Mouse (Mus musculus): ENCODE data around the gene 9130019O22Rik.
"Not testable (repeated sequence)": the region's sequence is repeated elsewhere in the genome, so short reads cannot be mapped to it uniquely, and the experiment has no call there.

The 9130019O22Rik gene

GRCm38 (mm10) chr7:127375271-127376245 is 11.4 kb downstream of the 9130019O22Rik start, which contains the start of gene Zfp747:
Zfp747 (minus strand) TSS chr7:127376050.
- peak; percentile 88 to 94 for DNase-seq (ENCODE audit: low spot score in 2 of 2)

GRCm38 (mm10) chr7:127371870-127372269 is 15.1 kb downstream of the 9130019O22Rik start:
- not testable (repeated sequence) for DNase-seq (ENCODE audit: low spot score in 2 of 2)

- no peak for DNase-seq (ENCODE audit: low spot score in 2 of 2)
Measured at GRCm38 (mm10) chr7:127371213-127371612, 15.8 kb downstream of the 9130019O22Rik start.

GRCm38 (mm10) chr7:127366249-127366648 is 20.7 kb downstream of the 9130019O22Rik start:
- DNase-seq (ENCODE audit: low spot score in 2 of 2): no peak

GRCm38 (mm10) chr7:127364166-127364565 is 22.8 kb downstream of the 9130019O22Rik start:
- no peak for DNase-seq (ENCODE audit: low spot score in 2 of 2)

GRCm38 (mm10) chr7:127363475-127363921 is 23.5 kb downstream of the 9130019O22Rik start:
- peak in 1 of 2 experiments; percentile 19 for DNase-seq (ENCODE audit: low spot score in 2 of 2)

GRCm38 (mm10) chr7:127362418-127362817 is 24.5 kb downstream of the 9130019O22Rik start:
- DNase-seq (ENCODE audit: low spot score in 2 of 2): not testable (repeated sequence)

- DNase-seq (ENCODE audit: low spot score in 2 of 2): no peak
Measured at GRCm38 (mm10) chr7:127361449-127361848, 25.5 kb downstream of the 9130019O22Rik start.

- DNase-seq (ENCODE audit: low spot score in 2 of 2): no peak
Measured at GRCm38 (mm10) chr7:127360265-127360664, 26.7 kb downstream of the 9130019O22Rik start.

- DNase-seq (ENCODE audit: low spot score in 2 of 2): no peak
Measured at GRCm38 (mm10) chr7:127358472-127358871, 28.5 kb downstream of the 9130019O22Rik start.

GRCm38 (mm10) chr7:127357871-127358270 is 29.1 kb downstream of the 9130019O22Rik start:
- no peak for DNase-seq (ENCODE audit: low spot score in 2 of 2)

- DNase-seq (ENCODE audit: low spot score in 2 of 2): no peak
Measured at GRCm38 (mm10) chr7:127355796-127356195, 31.2 kb downstream of the 9130019O22Rik start.

- DNase-seq (ENCODE audit: low spot score in 2 of 2): no peak
Measured at GRCm38 (mm10) chr7:127351230-127352004, 35.5 kb downstream of the 9130019O22Rik start.

- no peak for DNase-seq (ENCODE audit: low spot score in 2 of 2)
Measured at GRCm38 (mm10) chr7:127346676-127347075, 40.3 kb downstream of the 9130019O22Rik start.

- DNase-seq (ENCODE audit: low spot score in 2 of 2): peak; percentile 82 to 83
Measured at GRCm38 (mm10) chr7:127345512-127346325, 41.2 kb downstream of the 9130019O22Rik start, which contains the start of gene Zfp768. Zfp768 (minus strand) TSS chr7:127345589.

- DNase-seq (ENCODE audit: low spot score in 2 of 2): peak in 1 of 2 experiments; percentile 34
Measured at GRCm38 (mm10) chr7:127345092-127345491, 41.9 kb downstream of the 9130019O22Rik start.

- no peak for DNase-seq (ENCODE audit: low spot score in 2 of 2)
Measured at GRCm38 (mm10) chr7:127344371-127344770, 42.6 kb downstream of the 9130019O22Rik start.

- no peak for DNase-seq (ENCODE audit: low spot score in 2 of 2)
Measured at GRCm38 (mm10) chr7:127343351-127344019, 43.5 kb downstream of the 9130019O22Rik start.

- no peak for DNase-seq (ENCODE audit: low spot score in 2 of 2)
Measured at GRCm38 (mm10) chr7:127342888-127343287, 44.1 kb downstream of the 9130019O22Rik start.

GRCm38 (mm10) chr7:127342332-127342731 is 44.6 kb downstream of the 9130019O22Rik start:
- peak in 1 of 2 experiments; percentile 37 for DNase-seq (ENCODE audit: low spot score in 2 of 2)

All from frontal cortex, postnatal 36 days (tissue).